Mouse (Mus musculus) limb, embryonic 13.5 days (tissue): ENCODE measurements around the gene Slc26a8. TPM values are rescaled to one million over a fixed set of nuclear protein-coding genes. Genes with fewer than 3 reads are reported as not detected.

Experiments used
- ATAC-seq: fragments of 200-750 bp; cut with Nextera tagmentation; 2 replicates; pipeline ENCODE4 v1.8.0; 2017; ENCODE audit warnings: low read depth, moderate number of reproducible peaks, moderate TSS enrichment; ENCODE audit not compliant: low FRiP score
- H3K27ac ChIP-seq: fragments of 300-500 bp; sonication (generic); 2 replicates; pipeline ENCODE4 v1.5.1; 2015; ENCODE audit warnings: inconsistent platforms, mild to moderate bottlenecking, moderate library complexity
- H3K27me3 ChIP-seq: fragments of 300-500 bp; sonication (generic); 2 replicates; pipeline ENCODE4 v1.6.1; 2015; ENCODE audit warnings: mild to moderate bottlenecking, inconsistent platforms
- H3K36me3 ChIP-seq: fragments of 300-500 bp; sonication (generic); 2 replicates; pipeline ENCODE4 v1.6.1; 2015; ENCODE audit warnings: inconsistent platforms, mild to moderate bottlenecking, moderate library complexity
- H3K4me1 ChIP-seq: fragments of 300-500 bp; sonication (generic); 2 replicates; pipeline ENCODE4 v1.6.1; 2015; ENCODE audit warnings: inconsistent platforms
- H3K4me2 ChIP-seq: fragments of 300-500 bp; sonication (generic); replicated peaks from 2 replicates; pipeline ENCODE4 v1.6.1; 2015; ENCODE audit warnings: inconsistent platforms, mild to moderate bottlenecking, moderate library complexity
- H3K4me3 ChIP-seq: fragments of 300-500 bp; sonication (generic); 2 replicates; pipeline ENCODE4 v1.5.1; 2015; ENCODE audit warnings: moderate library complexity, mild to moderate bottlenecking, inconsistent platforms
- H3K9ac ChIP-seq: fragments of 300-500 bp; sonication (generic); 2 replicates; pipeline ENCODE4 v1.6.1; 2015; ENCODE audit warnings: mild to moderate bottlenecking, inconsistent platforms
- H3K9me3 ChIP-seq: fragments of 300-500 bp; sonication (generic); 2 replicates; pipeline ENCODE4 v1.6.1; 2016; ENCODE audit warnings: inconsistent platforms
- WGBS: fragments of 180-500 bp; shearing (Covaris S2); methylation state at CpG from one replicate; pipeline ENCODE4 v1.1.7; 2015; 5-methylcytosine and 5-hydroxymethylcytosine counted together
- polyA plus RNA-seq: library from polyadenylated mRNA; unstranded; fragments of >200 nt; fragmentation: Nextera tagmentation; extraction: Ambion mirVana; gene quantifications from 2 replicates; pipeline ENCODE4 v1.2.1, GENCODE M21; 2015

Gene Slc26a8
- polyA plus RNA-seq, 1 experiment from 2014 or later: 0.98 TPM

- Histone ChIP-seq H3K9ac (no peak overlapping the region), H3K27ac (no peak overlapping the region), H3K9me3 (no peaks in the 10 kb centered on the region), H3K36me3 (peaks cover 23% of the 10 kb centered on the region), H3K4me2 (no peak overlapping the region), H3K4me3 (no peak overlapping the region), H3K4me1 (peaks cover 15% of the 10 kb centered on the region), H3K27me3 (no peaks in the 10 kb centered on the region)
- no peak for ATAC-seq
- 87% methylated on average over 8 of the region's 8 CpGs for WGBS
Measured at GRCm38 (mm10) chr17:28710291-28710688, 20.3 kb upstream of the Slc26a8 start.

- 77% methylated on average over 8 of the region's 8 CpGs for WGBS
- Histone ChIP-seq H3K4me1 (peaks cover 15% of the 10 kb centered on the region), H3K36me3 (peaks cover 17% of the 10 kb centered on the region), H3K4me3 (no peak overlapping the region), H3K27ac (no peak overlapping the region), H3K4me2 (no peak overlapping the region), H3K9me3 (no peaks in the 10 kb centered on the region), H3K9ac (no peak overlapping the region), H3K27me3 (no peaks in the 10 kb centered on the region)
- ATAC-seq: no peak
Measured at GRCm38 (mm10) chr17:28709552-28710290, 19.7 kb upstream of the Slc26a8 start.

- H3K27me3 ChIP-seq: no peaks in the 10 kb centered on the region
- peaks cover 15% of the 10 kb centered on the region for H3K4me1 ChIP-seq
- ATAC-seq: no peak
- H3K36me3 ChIP-seq: peaks cover 10% of the 10 kb centered on the region
- WGBS: 37% methylated on average over 2 of the region's 2 CpGs
- no peaks in the 10 kb centered on the region for H3K9me3 ChIP-seq
- no peak overlapping the region for H3K27ac ChIP-seq
- H3K4me2 ChIP-seq: no peak overlapping the region
- no peak overlapping the region for H3K4me3 ChIP-seq
- no peak overlapping the region for H3K9ac ChIP-seq
Measured at GRCm38 (mm10) chr17:28708989-28709388, 19.0 kb upstream of the Slc26a8 start.

GRCm38 (mm10) chr17:28707816-28708215 lies 17.8 kb upstream of the Slc26a8 start:
- no peak for ATAC-seq
- no peaks in the 10 kb centered on the region for H3K9me3 ChIP-seq
- H3K9ac ChIP-seq: no peak overlapping the region
- H3K4me1 ChIP-seq: peaks cover 15% of the 10 kb centered on the region
- H3K27me3 ChIP-seq: no peaks in the 10 kb centered on the region
- no peak overlapping the region for H3K27ac ChIP-seq
- H3K36me3 ChIP-seq: peaks cover 4% of the 10 kb centered on the region; the same call in 1 of the 2 replicates
- 92% methylated on average over 2 of the region's 2 CpGs for WGBS
- no peak overlapping the region for H3K4me3 ChIP-seq
- no peak overlapping the region for H3K4me2 ChIP-seq

GRCm38 (mm10) chr17:28707136-28707627 lies 17.1 kb upstream of the Slc26a8 start:
- Histone ChIP-seq H3K4me3 (no peak overlapping the region), H3K4me2 (no peak overlapping the region), H3K27me3 (no peaks in the 10 kb centered on the region), H3K9ac (no peak overlapping the region), H3K27ac (no peak overlapping the region), H3K36me3 (peaks cover 5% of the 10 kb centered on the region), H3K4me1 (peaks cover 15% of the 10 kb centered on the region), H3K9me3 (no peaks in the 10 kb centered on the region)
- WGBS: 86% methylated on average over 3 of the region's 3 CpGs
- ATAC-seq: no peak

GRCm38 (mm10) chr17:28706697-28707096 lies 16.7 kb upstream of the Slc26a8 start:
- Histone ChIP-seq H3K4me1 (peaks cover 15% of the 10 kb centered on the region), H3K9ac (0 out of 2 replicates have a peak overlapping the region, but pooled peaks have one; percentile 25), H3K36me3 (peaks cover 6% of the 10 kb centered on the region), H3K9me3 (no peaks in the 10 kb centered on the region), H3K27me3 (no peaks in the 10 kb centered on the region), H3K27ac (no peak overlapping the region), H3K4me2 (no peak overlapping the region), H3K4me3 (no peak overlapping the region)
- ATAC-seq: no peak
- 47% methylated on average over 1 of the region's 1 CpGs for WGBS

- WGBS: 67% methylated on average over 2 of the region's 2 CpGs
- no peaks in the 10 kb centered on the region for H3K27me3 ChIP-seq
- no peak for ATAC-seq
Measured at GRCm38 (mm10) chr17:28702646-28703045, 12.6 kb upstream of the Slc26a8 start.

GRCm38 (mm10) chr17:28701737-28702136 lies 11.7 kb upstream of the Slc26a8 start:
- WGBS: 78% methylated on average over 3 of the region's 3 CpGs
- Histone ChIP-seq H3K27me3 (no peaks in the 10 kb centered on the region), H3K4me1 (peaks cover 30% of the 10 kb centered on the region), H3K4me2 (no peak overlapping the region), H3K36me3 (peaks cover 6% of the 10 kb centered on the region), H3K4me3 (no peak overlapping the region), H3K9ac (no peak overlapping the region), H3K27ac (no peak overlapping the region), H3K9me3 (no peaks in the 10 kb centered on the region)
- no peak for ATAC-seq

More at GRCm38 (mm10) chr17:28702646-28703045, 12.6 kb upstream of the Slc26a8 start:
- H3K9me3 ChIP-seq: no peaks in the 10 kb centered on the region
- no peak overlapping the region for H3K4me2 ChIP-seq
- peaks cover 6% of the 10 kb centered on the region for H3K36me3 ChIP-seq
- peaks cover 23% of the 10 kb centered on the region for H3K4me1 ChIP-seq
- H3K9ac ChIP-seq: no peak overlapping the region
- no peak overlapping the region for H3K27ac ChIP-seq
- H3K4me3 ChIP-seq: no peak overlapping the region

- H3K4me1 ChIP-seq: peaks cover 33% of the 10 kb centered on the region
- 95% methylated on average over 4 of the region's 4 CpGs for WGBS
- H3K36me3 ChIP-seq: peaks cover 6% of the 10 kb centered on the region
- no peak overlapping the region for H3K9ac ChIP-seq
- ATAC-seq: no peak
- H3K4me2 ChIP-seq: no peak overlapping the region
- no peak overlapping the region for H3K4me3 ChIP-seq
- no peaks in the 10 kb centered on the region for H3K27me3 ChIP-seq
- no peak overlapping the region for H3K27ac ChIP-seq
- H3K9me3 ChIP-seq: no peaks in the 10 kb centered on the region
Measured at GRCm38 (mm10) chr17:28701171-28701570, 11.1 kb upstream of the Slc26a8 start.

GRCm38 (mm10) chr17:28699789-28700188 lies 9.8 kb upstream of the Slc26a8 start:
- H3K27me3 ChIP-seq: no peaks in the 10 kb centered on the region
- 80% methylated on average over 7 of the region's 7 CpGs for WGBS
- peaks cover 39% of the 10 kb centered on the region for H3K4me1 ChIP-seq
- no peak overlapping the region for H3K4me2 ChIP-seq
- no peaks in the 10 kb centered on the region for H3K9me3 ChIP-seq
- no peak overlapping the region for H3K9ac ChIP-seq
- H3K36me3 ChIP-seq: peaks cover 3% of the 10 kb centered on the region; the same call in 1 of the 2 replicates
- no peak overlapping the region for H3K27ac ChIP-seq
- H3K4me3 ChIP-seq: no peak overlapping the region
- ATAC-seq: no peak

GRCm38 (mm10) chr17:28698672-28699071 lies 8.6 kb upstream of the Slc26a8 start:
- ATAC-seq: no peak
- Histone ChIP-seq H3K36me3 (peaks cover 3% of the 10 kb centered on the region; the same call in 1 of the 2 replicates), H3K4me3 (no peak overlapping the region), H3K27ac (no peak overlapping the region), H3K4me1 (peaks cover 46% of the 10 kb centered on the region), H3K27me3 (no peaks in the 10 kb centered on the region), H3K4me2 (no peak overlapping the region), H3K9ac (no peak overlapping the region), H3K9me3 (no peaks in the 10 kb centered on the region)
- 87% methylated on average over 2 of the region's 2 CpGs for WGBS

GRCm38 (mm10) chr17:28698245-28698644 lies 8.2 kb upstream of the Slc26a8 start:
- Histone ChIP-seq H3K27me3 (no peaks in the 10 kb centered on the region), H3K4me1 (peaks cover 51% of the 10 kb centered on the region), H3K4me3 (no peak overlapping the region), H3K4me2 (no peak overlapping the region), H3K36me3 (peaks cover 3% of the 10 kb centered on the region; the same call in 1 of the 2 replicates), H3K27ac (no peak overlapping the region), H3K9me3 (no peaks in the 10 kb centered on the region), H3K9ac (no peak overlapping the region)
- no peak for ATAC-seq
- WGBS: 49% methylated on average over 4 of the region's 4 CpGs
